Mouse (Mus musculus) kidney, adult 2 months (tissue): Measurements from ENCODE around the gene Paqr4. TPM values are rescaled to one million over a fixed set of nuclear protein-coding genes. Genes with fewer than 3 reads are reported as not detected.

ENCODE experiments used
- DNase-seq: peaks from one replicate; pipeline ENCODE4 v3.0.0; 2021
- H3K27ac ChIP-seq: fragments of 200-500 bp; 2 replicates; pipeline ENCODE4 v1.5.1; 2012; ENCODE audit warnings: low read depth, low read length, control low read depth, inconsistent platforms; ENCODE audit not compliant: insufficient read depth
- H3K27me3 ChIP-seq: fragments of 200-500 bp; replicated peaks from 2 replicates; pipeline ENCODE4 v1.6.1; 2012; ENCODE audit warnings: mild to moderate bottlenecking, moderate library complexity, low read length, inconsistent platforms; ENCODE audit not compliant: control insufficient read depth, insufficient read depth
- H3K36me3 ChIP-seq: fragments of 200-500 bp; 2 replicates; pipeline ENCODE4 v1.6.1; 2012; ENCODE audit warnings: mild to moderate bottlenecking, moderate library complexity, low read length, inconsistent platforms; ENCODE audit not compliant: control insufficient read depth, insufficient read depth
- H3K4me1 ChIP-seq: fragments of 200-500 bp; 2 replicates; pipeline ENCODE4 v1.6.1; 2011; ENCODE audit warnings: low read length; ENCODE audit not compliant: control insufficient read depth, insufficient read depth
- H3K4me3 ChIP-seq: fragments of 200-500 bp; 2 replicates; pipeline ENCODE4 v1.5.1; 2011; ENCODE audit warnings: mild to moderate bottlenecking, low read depth, low read length, control low read depth; ENCODE audit not compliant: insufficient read depth
- CTCF ChIP-seq: fragments of 200-500 bp; conservative IDR thresholded peaks from 2 replicates; pipeline ENCODE4 v1.5.1; 2011; ENCODE audit warnings: low read depth, mild to moderate bottlenecking, control low read depth, low read length, moderate library complexity, mixed read lengths; ENCODE audit not compliant: insufficient read depth, insufficient read length
- POLR2A ChIP-seq: fragments of 200-500 bp; IDR thresholded peaks from one replicate; pipeline ENCODE4 v1.6.1; 2011; ENCODE audit warnings: low read depth, low read length, control low read depth
- WGBS: fragments of 180-500 bp; shearing (Covaris S2); methylation state at CpG from one replicate; pipeline ENCODE4 v1.1.7; 2018; 5-methylcytosine and 5-hydroxymethylcytosine counted together
- polyA plus RNA-seq: library from polyadenylated mRNA; depleted of rRNA; stranded (reverse); fragments of >200 nt; gene quantifications from 2 replicates; pipeline ENCODE4 v1.2.3, GENCODE M21; 2012

Gene Paqr4
- polyA plus RNA-seq, 1 experiment, result 9.7 TPM

- no peaks in the 10 kb centered on the region for H3K27me3 ChIP-seq
- no peaks in the 10 kb centered on the region for H3K36me3 ChIP-seq
- no peak for TF ChIP-seq CTCF
- no peak for TF ChIP-seq POLR2A
- 11% methylated on average over 48 of the region's 48 CpGs for WGBS
- no peak overlapping the region for H3K27ac ChIP-seq
- peak overlapping the region; percentile 62 for H3K4me3 ChIP-seq
- DNase-seq, result no peak
- no peaks in the 10 kb centered on the region for H3K4me1 ChIP-seq
These were observed 1.2 kb downstream of the Paqr4 start for GRCm38 (mm10) chr17:23739202-23740135.

GRCm38 (mm10) chr17:23738836-23739201 is 1.8 kb downstream of the Paqr4 start:
- DNase-seq, result no peak
- no peaks in the 10 kb centered on the region for H3K27me3 ChIP-seq
- no peaks in the 10 kb centered on the region for H3K4me1 ChIP-seq
- H3K27ac ChIP-seq, result no peak overlapping the region
- H3K36me3 ChIP-seq, result no peaks in the 10 kb centered on the region
- H3K4me3 ChIP-seq, result no peak overlapping the region
- 80% methylated on average over 2 of the region's 2 CpGs for WGBS
- TF ChIP-seq CTCF (no peak), POLR2A (no peak)

- no peaks in the 10 kb centered on the region for H3K36me3 ChIP-seq
- no peaks in the 10 kb centered on the region for H3K4me1 ChIP-seq
- DNase-seq, result peak; percentile 21
- no peak for TF ChIP-seq POLR2A
- no peak overlapping the region for H3K4me3 ChIP-seq
- 68% methylated on average over 15 of the region's 15 CpGs for WGBS
- no peaks in the 10 kb centered on the region for H3K27me3 ChIP-seq
- no peak overlapping the region for H3K27ac ChIP-seq
These were observed 2.9 kb downstream of the Paqr4 start for GRCm38 (mm10) chr17:23737493-23738445.

- Histone ChIP-seq H3K27ac (no peak overlapping the region), H3K4me3 (no peak overlapping the region), H3K27me3 (no peaks in the 10 kb centered on the region), H3K4me1 (no peaks in the 10 kb centered on the region), H3K36me3 (no peaks in the 10 kb centered on the region)
- 47% methylated on average over 1 of the region's 1 CpGs for WGBS
- TF ChIP-seq POLR2A, result no peak
- TF ChIP-seq CTCF, result no peak
- peak; percentile 46 for DNase-seq
These were observed 6.3 kb downstream of the Paqr4 start for GRCm38 (mm10) chr17:23734341-23734740.

- Histone ChIP-seq H3K27me3 (no peaks in the 10 kb centered on the region), H3K27ac (no peak overlapping the region), H3K4me3 (no peak overlapping the region), H3K36me3 (no peaks in the 10 kb centered on the region), H3K4me1 (no peaks in the 10 kb centered on the region)
- TF ChIP-seq CTCF, result no peak
- TF ChIP-seq POLR2A, result no peak
- WGBS, result 54% methylated on average over 1 of the region's 1 CpGs
- no peak for DNase-seq
These were observed 10.2 kb downstream of the Paqr4 start for GRCm38 (mm10) chr17:23730441-23730840.

- no peak overlapping the region for H3K27ac ChIP-seq
- H3K36me3 ChIP-seq, result no peaks in the 10 kb centered on the region
- H3K4me3 ChIP-seq, result peak overlapping the region; percentile 66
- WGBS, result 1% methylated on average over 20 of the region's 20 CpGs
- DNase-seq, result peak; percentile 81
- no peaks in the 10 kb centered on the region for H3K27me3 ChIP-seq
- TF ChIP-seq POLR2A (no peak), CTCF (0 out of 2 replicates have a peak, but pooled peaks have one; percentile 12)
- H3K4me1 ChIP-seq, result no peaks in the 10 kb centered on the region
These were observed 13.9 kb downstream of the Paqr4 start for GRCm38 (mm10) chr17:23726758-23727142.

- DNase-seq, result peak; percentile 97
- peak within 1 kb of the TSS; percentile 66 for H3K4me3 ChIP-seq
- TF ChIP-seq CTCF (no peak), POLR2A (peak; percentile 60)
- no peaks in the 10 kb centered on the region for H3K36me3 ChIP-seq
- H3K4me1 ChIP-seq, result no peaks in the 10 kb centered on the region; the same call in 1 of the 2 replicates
- under 1% methylated on average over 73 of the region's 73 CpGs for WGBS
- no peak within 1 kb of the TSS for H3K27ac ChIP-seq
- no peaks in the 10 kb centered on the region for H3K27me3 ChIP-seq
These were observed 14.5 kb downstream of the Paqr4 start, which contains the start of gene Pkmyt1 for GRCm38 (mm10) chr17:23725999-23726757. Gene Pkmyt1, plus strand, starts transcription at chr17:23726336.
